Mouse (Mus musculus) neutrophil, adult 83 days (primary cell): ENCODE data around the gene Ndufaf3. TPM values are rescaled to one million over a fixed set of nuclear protein-coding genes. Genes with fewer than 3 reads are reported as not detected.

Experiments
- total RNA-seq, 2 experiments: library from RNA; stranded (reverse); gene quantifications; one replicate each; pipeline ENCODE4 v1.2.4; 2023

Ndufaf3 gene
- 10 to 100 TPM; 21.8 to 22.4 TPM for total RNA-seq

GRCm38 (mm10) chr9:108566815-108567776 lies at the start of gene Ndufaf3:
TSS of gene Ndufaf3 (minus strand) at chr9:108567434.

GRCm38 (mm10) chr9:108596998-108597764 lies 29.9 kb upstream of the Ndufaf3 start, which contains the start of gene P4htm:
TSS of gene P4htm (minus strand) at chr9:108597667.

GRCm38 (mm10) chr9:108578545-108579343 lies 11.5 kb upstream of the Ndufaf3 start, which contains the start of gene Wdr6:
TSS of gene Wdr6 (minus strand) at chr9:108578739.

GRCm38 (mm10) chr9:108569381-108570206 lies 2.4 kb upstream of the Ndufaf3 start, which contains the start of gene Dalrd3:
TSS of gene Dalrd3 (plus strand) at chr9:108569886.

GRCm38 (mm10) chr9:108560227-108560841 lies 6.9 kb downstream of the Ndufaf3 start, which contains the start of gene Impdh2:
TSS of gene Impdh2 (plus strand) at chr9:108560286.

GRCm38 (mm10) chr9:108516380-108517251 lies 50.6 kb downstream of the Ndufaf3 start, which contains the start of gene Qrich1:
TSS of gene Qrich1 (plus strand) at chr9:108516806.

Other genes starting within 250 kb of the Ndufaf3 start
- 1,000 to 10,000 TPM; 1,372 to 1,471 TPM for gene Gpx1, start 228.5 kb downstream of the Ndufaf3 start, total RNA-seq
- gene Usp4, start 219.6 kb downstream of the Ndufaf3 start, total RNA-seq, result 100 to 1,000 TPM; 119 to 129 TPM
- gene 1700102P08Rik, start 174.6 kb downstream of the Ndufaf3 start, total RNA-seq, result 1 to 10 TPM; 1.6 to 2.5 TPM
- gene Ccdc36, start 138.9 kb downstream of the Ndufaf3 start, total RNA-seq, result not detected
- gene BC048562, start 131.0 kb downstream of the Ndufaf3 start, total RNA-seq, result not detected
- 10 to 100 TPM; 11.6 to 14.8 TPM for gene Ccdc71, start 106.9 kb downstream of the Ndufaf3 start, total RNA-seq
- 1 to 10 TPM; 2.1 to 2.2 TPM for gene Klhdc8b, start 105.9 kb downstream of the Ndufaf3 start, total RNA-seq
- 1 to 10 TPM in 1 of 2 experiments, under 1 TPM in 1; 0.96 to 1.7 TPM for gene Lamb2, start 87.7 kb downstream of the Ndufaf3 start, total RNA-seq
- 100 to 1,000 TPM; 123 to 147 TPM for gene Usp19, start 76.8 kb downstream of the Ndufaf3 start, total RNA-seq
- gene Qars, start 59.7 kb downstream of the Ndufaf3 start, total RNA-seq, result 100 to 1,000 TPM; 107 to 126 TPM
- 10 to 100 TPM; 82.5 to 91.3 TPM for gene Qrich1, start 50.6 kb downstream of the Ndufaf3 start, total RNA-seq
- 100 to 1,000 TPM; 102 to 111 TPM for gene Impdh2, start 7.1 kb downstream of the Ndufaf3 start, total RNA-seq
- 10 to 100 TPM; 24.9 to 27.7 TPM for gene Dalrd3, start 2.5 kb upstream of the Ndufaf3 start, total RNA-seq
- gene Wdr6, start 11.3 kb upstream of the Ndufaf3 start, total RNA-seq, result 1 to 10 TPM; 5.9 to 6.6 TPM
- 1 to 10 TPM in 1 of 2 experiments, under 1 TPM in 1; 0.48 to 1.1 TPM for gene P4htm, start 30.2 kb upstream of the Ndufaf3 start, total RNA-seq
- 10 to 100 TPM; 67.0 to 74.0 TPM for gene Arih2, start 82.0 kb upstream of the Ndufaf3 start, total RNA-seq
- 10 to 100 TPM; 19.1 to 22.3 TPM for gene Slc25a20, start 94.7 kb upstream of the Ndufaf3 start, total RNA-seq
- 10 to 100 TPM; 13.0 to 16.8 TPM for gene Prkar2a, start 121.9 kb upstream of the Ndufaf3 start, total RNA-seq
- gene Ip6k2, start 216.4 kb upstream of the Ndufaf3 start, total RNA-seq, result 10 to 100 TPM; 31.3 to 35.9 TPM
- gene Nckipsd, start 240.9 kb upstream of the Ndufaf3 start, total RNA-seq, result 1 to 10 TPM; 7.8 TPM